Mouse (Mus musculus): ENCODE data around the gene Ctsj. TPM values are rescaled to one million over a fixed set of nuclear protein-coding genes. Genes with fewer than 3 reads are reported as not detected.

Ctsj gene
- polyA plus RNA-seq (2012), result not detected in 2 replicates

GRCm38 (mm10) chr13:61005859-61006258 lies at the start of gene Ctsj:
Ctsj (minus strand) TSS chr13:61005959.

GRCm38 (mm10) chr13:61040531-61040930 lies 34.8 kb upstream of the Ctsj start, which contains the start of gene Ctsq:
Ctsq (minus strand) TSS chr13:61040631.

Other genes with a start within 250 kb of the Ctsj start
- not detected in 2 replicates for gene BC051665, start 219.6 kb downstream of the Ctsj start, polyA plus RNA-seq (2012)
- gene Ctsll3, start 203.1 kb downstream of the Ctsj start, polyA plus RNA-seq (2012), result not detected in 2 replicates
- gene 4930486L24Rik, start 141.5 kb downstream of the Ctsj start, polyA plus RNA-seq (2012), result not detected in 2 replicates
- 0.39 TPM in 2 replicates for gene Gm49392, start 109.1 kb downstream of the Ctsj start, polyA plus RNA-seq (2012)
- gene Ctla2b, start 108.5 kb downstream of the Ctsj start, polyA plus RNA-seq (2012), result 0.53 and 0.96 TPM in 2 replicates
- not detected in 2 replicates for gene Tpbpb, start 101.1 kb downstream of the Ctsj start, polyA plus RNA-seq (2012)
- not detected in 2 replicates for gene Gm49393, start 70.4 kb downstream of the Ctsj start, polyA plus RNA-seq (2012)
- gene Gm49391, start 69.4 kb downstream of the Ctsj start, polyA plus RNA-seq (2012), result not detected in 2 replicates
- 15.8 and 17.1 TPM in 2 replicates for gene Ctla2a, start 69.3 kb downstream of the Ctsj start, polyA plus RNA-seq (2012)
- not detected in 2 replicates for gene Tpbpa, start 64.0 kb downstream of the Ctsj start, polyA plus RNA-seq (2012)
- not detected in 2 replicates for gene Ctsq, start 34.7 kb upstream of the Ctsj start, polyA plus RNA-seq (2012)
- not detected in 2 replicates for gene Ctsr, start 158.3 kb upstream of the Ctsj start, polyA plus RNA-seq (2012)
- not detected in 2 replicates for gene Cts6, start 197.5 kb upstream of the Ctsj start, polyA plus RNA-seq (2012)
- gene Cts8, start 249.4 kb upstream of the Ctsj start, polyA plus RNA-seq (2012), result 0.04 TPM in 1 of 2 replicates, not detected in the other